Mouse (Mus musculus): ENCODE results near the gene Tmem63a.

GRCm38 (mm10) chr1:180990671-180991070, 48.5 kb downstream of the Tmem63a start:
- TF ChIP-seq POLR2A (IDR thresholded peaks at IDR 0.05; ENCODE audit: low read depth, low read length) (no peak), CTCF (conservative IDR thresholded peaks at IDR 0.05 in 1 of 2, IDR thresholded peaks at IDR 0.05 in 1 of 2; ENCODE audit: low read depth in 2 of 2, low read length in 2 of 2) (no peak), CHD1 (IDR thresholded peaks at IDR 0.05; ENCODE audit: low read depth, low read length) (no peak), MAZ (IDR thresholded peaks at IDR 0.05; ENCODE audit: low read depth, low read length) (no peak), RAD21 (IDR thresholded peaks at IDR 0.05; ENCODE audit: low read depth, low read length) (no peak), HCFC1 (IDR thresholded peaks at IDR 0.05; ENCODE audit: low read depth, low read length) (no peak), MAX (IDR thresholded peaks at IDR 0.05; ENCODE audit: low read length) (no peak), MEF2A (IDR thresholded peaks at IDR 0.05; ENCODE audit: borderline replicate concordance, low read depth, low read length) (no peak)
